Mouse (Mus musculus): ENCODE measurements at regions not wholly inside any gene's neighbourhood (a gene's known extent, or its start where the extent isn't known, plus 50 kb on each side); places are given as distances from the start of the nearest gene placed in this dataset.
"Not testable (repeated sequence)": the region's sequence is repeated elsewhere in the genome, so short reads cannot be mapped to it uniquely, and the experiment has no call there.

DNA sequence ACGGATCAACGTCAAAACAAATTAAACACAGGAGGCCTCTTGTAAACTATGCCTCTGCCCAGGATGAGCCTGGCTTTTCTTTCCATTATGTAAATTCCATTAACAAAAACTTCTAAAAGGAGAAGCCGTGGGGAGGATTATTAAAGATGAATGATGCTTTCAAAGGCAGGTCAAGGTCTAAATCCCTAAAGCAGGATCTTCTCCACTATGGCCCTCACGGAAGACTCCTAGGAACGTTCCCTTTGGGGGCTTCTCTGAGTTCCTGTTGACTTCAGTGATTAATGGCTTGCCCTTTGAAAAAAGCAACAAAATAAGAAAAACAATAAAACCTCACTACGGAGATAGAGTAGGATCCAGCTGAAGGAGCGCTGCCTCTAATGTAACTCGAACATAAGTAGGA, 96.9 kb upstream of the Arl4c start:
- no peak overlapping the region for H3K27ac ChIP-seq (replicated peaks; ENCODE audit: low read depth, low read length)
- no peak overlapping the region for H3K4me3 ChIP-seq (ENCODE audit: insufficient read depth, low read depth, low read length)
- H3K4me1 ChIP-seq (ENCODE audit: control insufficient read depth, insufficient read depth, insufficient read length, low read length), result no peaks in the 10 kb centered on the region

- no peak overlapping the region for H3K4me3 ChIP-seq (ENCODE audit: insufficient read depth, low read depth, low read length)
- no peaks in the 10 kb centered on the region for H3K4me1 ChIP-seq (ENCODE audit: control insufficient read depth, insufficient read depth, insufficient read length, low read length)
- H3K27ac ChIP-seq (replicated peaks; ENCODE audit: low read depth, low read length), result no peak overlapping the region
These were observed 97.3 kb upstream of the Arl4c start for GRCm38 (mm10) chr1:88799343-88799742.

GRCm38 (mm10) chr1:88799789-88800188, 97.8 kb upstream of the Arl4c start:
- Histone ChIP-seq H3K27ac (replicated peaks; ENCODE audit: low read depth, low read length) (no peak overlapping the region), H3K4me1 (ENCODE audit: control insufficient read depth, insufficient read depth, insufficient read length, low read length) (no peaks in the 10 kb centered on the region), H3K4me3 (ENCODE audit: insufficient read depth, low read depth, low read length) (no peak overlapping the region)

- Histone ChIP-seq H3K4me3 (ENCODE audit: insufficient read depth, low read depth, low read length) (no peak overlapping the region), H3K27ac (replicated peaks; ENCODE audit: low read depth, low read length) (no peak overlapping the region), H3K4me1 (ENCODE audit: control insufficient read depth, insufficient read depth, insufficient read length, low read length) (no peaks in the 10 kb centered on the region)
These were observed 98.4 kb upstream of the Arl4c start for GRCm38 (mm10) chr1:88800411-88800810.

DNA sequence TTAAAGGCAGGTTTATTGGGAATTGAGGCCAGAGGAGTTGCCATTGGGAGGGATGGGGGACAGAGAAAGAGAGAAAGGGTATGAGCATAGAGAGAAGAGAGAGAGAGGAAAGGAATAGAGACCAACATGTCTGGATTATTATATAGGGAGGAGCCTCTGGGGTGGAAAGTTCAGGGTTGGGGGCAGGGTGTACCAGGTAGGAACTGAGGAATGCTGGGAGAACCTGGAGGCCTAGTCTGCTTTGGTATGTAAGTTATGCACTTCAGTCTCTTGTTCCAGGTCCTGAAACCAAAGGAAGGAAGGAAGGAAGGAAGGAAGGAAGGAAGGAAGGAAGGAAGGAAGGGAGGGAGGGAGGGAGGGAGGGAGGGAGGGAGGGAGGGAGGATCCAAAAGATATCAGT, 99.1 kb upstream of the Arl4c start:
- H3K27ac ChIP-seq (replicated peaks; ENCODE audit: low read depth, low read length); H3K4me1 ChIP-seq (ENCODE audit: control insufficient read depth, insufficient read depth, insufficient read length, low read length); H3K4me3 ChIP-seq (ENCODE audit: insufficient read depth, low read depth, low read length): not testable (repeated sequence)

- Histone ChIP-seq H3K27ac (replicated peaks; ENCODE audit: low read depth, low read length) (no peak overlapping the region), H3K4me1 (ENCODE audit: control insufficient read depth, insufficient read depth, insufficient read length, low read length) (no peaks in the 10 kb centered on the region), H3K4me3 (ENCODE audit: insufficient read depth, low read depth, low read length) (no peak overlapping the region)
These were observed 104.9 kb upstream of the Arl4c start for GRCm38 (mm10) chr1:88806960-88807359.

GRCm38 (mm10) chr1:88807901-88808300, 105.9 kb upstream of the Arl4c start:
- H3K4me1 ChIP-seq (ENCODE audit: control insufficient read depth, insufficient read depth, insufficient read length, low read length), result no peaks in the 10 kb centered on the region
- H3K4me3 ChIP-seq (ENCODE audit: insufficient read depth, low read depth, low read length), result no peak overlapping the region
- no peak overlapping the region for H3K27ac ChIP-seq (replicated peaks; ENCODE audit: low read depth, low read length)

GRCm38 (mm10) chr1:88808508-88808907, 106.5 kb upstream of the Arl4c start:
- Histone ChIP-seq H3K4me3 (ENCODE audit: insufficient read depth, low read depth, low read length) (no peak overlapping the region), H3K4me1 (ENCODE audit: control insufficient read depth, insufficient read depth, insufficient read length, low read length) (no peaks in the 10 kb centered on the region), H3K27ac (replicated peaks; ENCODE audit: low read depth, low read length) (no peak overlapping the region)

GRCm38 (mm10) chr1:88809756-88810155, 107.7 kb upstream of the Arl4c start:
- no peak overlapping the region for H3K4me3 ChIP-seq (ENCODE audit: insufficient read depth, low read depth, low read length)
- no peak overlapping the region for H3K27ac ChIP-seq (replicated peaks; ENCODE audit: low read depth, low read length)
- H3K4me1 ChIP-seq (ENCODE audit: control insufficient read depth, insufficient read depth, insufficient read length, low read length), result no peaks in the 10 kb centered on the region

DNA sequence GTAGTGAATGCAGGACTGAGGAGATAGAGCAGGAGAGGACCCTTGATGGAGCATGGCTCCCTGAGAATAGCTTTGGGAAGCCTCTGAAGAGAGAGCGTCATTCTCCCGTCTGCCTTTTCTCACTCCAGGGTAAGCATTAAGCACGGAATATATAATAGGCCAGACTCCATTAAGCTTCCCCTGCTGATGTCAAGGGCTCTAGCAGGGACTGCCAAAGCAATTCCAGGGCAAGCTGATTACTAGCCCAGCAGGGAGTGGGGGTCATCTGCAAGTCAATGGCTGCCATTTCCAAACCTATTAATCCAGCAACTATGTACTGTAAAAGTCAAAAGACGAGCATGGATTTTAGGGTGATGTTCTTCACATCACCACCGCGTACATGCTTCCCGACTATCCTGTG, 111.2 kb upstream of the Arl4c start:
- Histone ChIP-seq H3K4me3 (ENCODE audit: insufficient read depth, low read depth, low read length) (no peak overlapping the region), H3K27ac (replicated peaks; ENCODE audit: low read depth, low read length) (no peak overlapping the region), H3K4me1 (ENCODE audit: control insufficient read depth, insufficient read depth, insufficient read length, low read length) (no peaks in the 10 kb centered on the region)

- H3K4me1 ChIP-seq (ENCODE audit: control insufficient read depth, insufficient read depth, insufficient read length, low read length), result no peaks in the 10 kb centered on the region
- H3K27ac ChIP-seq (replicated peaks; ENCODE audit: low read depth, low read length), result no peak overlapping the region
- no peak overlapping the region for H3K4me3 ChIP-seq (ENCODE audit: insufficient read depth, low read depth, low read length)
These were observed 114.4 kb upstream of the Arl4c start for GRCm38 (mm10) chr1:88816376-88816945.

GRCm38 (mm10) chr1:88825215-88825614, 123.2 kb upstream of the Arl4c start:
- Histone ChIP-seq H3K4me1 (ENCODE audit: control insufficient read depth, insufficient read depth, insufficient read length, low read length) (no peaks in the 10 kb centered on the region), H3K4me3 (ENCODE audit: insufficient read depth, low read depth, low read length) (no peak overlapping the region), H3K27ac (replicated peaks; ENCODE audit: low read depth, low read length) (no peak overlapping the region)

GRCm38 (mm10) chr1:88838661-88839274, 136.7 kb upstream of the Arl4c start:
- Histone ChIP-seq H3K27ac (replicated peaks; ENCODE audit: low read depth, low read length) (no peak overlapping the region), H3K4me3 (ENCODE audit: insufficient read depth, low read depth, low read length) (no peak overlapping the region), H3K4me1 (ENCODE audit: control insufficient read depth, insufficient read depth, insufficient read length, low read length) (no peaks in the 10 kb centered on the region)

- Histone ChIP-seq H3K4me3 (ENCODE audit: insufficient read depth, low read depth, low read length) (no peak overlapping the region), H3K27ac (replicated peaks; ENCODE audit: low read depth, low read length) (no peak overlapping the region)
These were observed 137.5 kb upstream of the Arl4c start for GRCm38 (mm10) chr1:88839407-88839976.

DNA sequence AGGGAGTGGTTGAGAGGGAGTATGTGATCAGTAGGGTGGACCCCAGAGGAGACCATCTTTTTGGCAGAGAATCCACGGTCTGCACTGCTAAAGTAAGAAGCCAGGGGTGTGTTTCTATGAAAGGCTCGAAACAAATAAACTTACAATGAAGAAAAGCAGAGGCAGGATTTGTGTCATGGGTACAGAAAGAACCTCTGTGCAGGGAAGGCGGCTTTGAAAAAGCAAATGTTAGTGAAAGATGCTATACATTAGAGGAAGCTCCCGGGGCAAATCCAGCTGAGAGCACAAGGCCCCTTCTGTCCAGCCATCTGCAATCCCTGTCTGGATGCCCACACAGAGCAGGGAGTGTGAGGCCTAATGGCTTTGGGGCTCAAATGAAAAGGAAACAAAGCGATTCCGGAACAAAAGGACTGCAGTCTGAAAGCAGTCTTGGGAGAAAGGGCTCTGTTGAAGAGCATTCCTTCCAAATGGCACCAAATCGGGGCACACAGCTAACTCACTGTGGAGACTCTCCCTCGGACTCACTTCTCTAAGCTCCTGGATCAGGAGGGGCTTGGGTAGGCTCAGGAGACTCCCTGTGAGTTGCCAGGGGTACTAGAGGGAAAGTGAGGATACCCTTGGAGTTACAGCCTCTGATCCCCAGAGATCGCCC, 138.1 kb upstream of the Arl4c start:
- Histone ChIP-seq H3K4me3 (ENCODE audit: insufficient read depth, low read depth, low read length) (no peak overlapping the region), H3K27ac (replicated peaks; ENCODE audit: low read depth, low read length) (no peak overlapping the region), H3K4me1 (ENCODE audit: control insufficient read depth, insufficient read depth, insufficient read length, low read length) (no peaks in the 10 kb centered on the region)

More at GRCm38 (mm10) chr1:88839407-88839976, 137.5 kb upstream of the Arl4c start:
- no peaks in the 10 kb centered on the region for H3K4me1 ChIP-seq (ENCODE audit: control insufficient read depth, insufficient read depth, insufficient read length, low read length)
